Mouse (Mus musculus) skeletal muscle tissue, adult 2 months (tissue): ENCODE results near the gene Strap.
A peak's percentile ranks its signal among the peaks of the same experiment; 100 is the strongest.

Experiments used
- DNase-seq: peaks from one replicate; pipeline ENCODE4 v3.0.0-alpha.2; 2012; ENCODE audit warnings: low read depth, low spot score

The Strap gene

DNA sequence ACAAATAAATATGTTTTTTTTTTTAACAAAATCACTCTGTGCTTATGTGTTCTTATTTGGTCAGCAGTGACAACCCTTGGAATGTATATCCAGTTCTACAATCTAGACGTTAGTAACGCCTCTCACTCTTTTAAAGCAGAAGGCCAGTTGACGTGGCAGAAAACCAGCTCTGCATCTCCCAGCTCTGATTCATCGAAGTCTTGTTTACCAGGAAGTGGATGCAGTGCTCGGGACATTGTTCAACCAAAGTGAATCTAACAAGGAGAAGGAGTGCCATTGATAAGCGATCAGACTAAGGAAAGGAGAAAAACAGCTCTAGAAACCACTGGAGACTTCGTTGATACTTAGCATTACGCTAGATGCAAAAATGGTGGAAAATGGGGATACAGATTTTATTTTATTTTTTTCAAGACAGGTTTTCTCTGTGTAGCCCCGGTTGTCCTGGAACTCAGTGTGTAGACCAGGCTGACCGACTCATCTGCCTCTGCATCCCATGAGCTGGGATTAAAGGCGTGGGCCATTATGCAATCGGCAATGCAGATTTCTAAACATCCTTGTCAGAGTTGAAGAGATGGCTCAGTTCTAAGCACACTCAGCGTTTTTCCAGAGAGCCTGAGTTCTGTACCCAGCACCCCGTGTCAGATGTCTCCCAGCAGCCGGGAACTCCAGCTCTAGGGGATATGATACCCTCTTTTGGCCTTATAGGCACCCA lies 12.5 kb upstream of the Strap start:
- no peak for DNase-seq

DNA sequence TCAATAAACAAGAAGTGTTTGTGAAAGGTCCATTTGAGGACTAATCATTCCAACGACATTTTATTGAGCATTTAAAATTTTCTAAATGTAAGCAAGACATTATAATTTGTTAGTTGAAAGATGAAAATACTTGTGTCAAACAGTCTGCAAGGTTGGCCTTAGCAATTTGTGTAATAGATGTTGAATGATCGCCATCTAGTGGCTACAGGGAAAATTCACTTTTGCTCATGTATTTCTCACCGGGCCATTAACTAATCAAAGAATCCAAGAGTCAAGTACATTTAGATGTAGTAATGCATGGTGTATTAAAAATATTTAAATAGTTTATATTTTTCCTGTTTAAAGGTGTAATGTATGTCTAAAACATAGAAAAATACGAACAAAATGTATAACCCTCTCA lies 11.0 kb upstream of the Strap start:
- DNase-seq: peak; percentile 56

DNA sequence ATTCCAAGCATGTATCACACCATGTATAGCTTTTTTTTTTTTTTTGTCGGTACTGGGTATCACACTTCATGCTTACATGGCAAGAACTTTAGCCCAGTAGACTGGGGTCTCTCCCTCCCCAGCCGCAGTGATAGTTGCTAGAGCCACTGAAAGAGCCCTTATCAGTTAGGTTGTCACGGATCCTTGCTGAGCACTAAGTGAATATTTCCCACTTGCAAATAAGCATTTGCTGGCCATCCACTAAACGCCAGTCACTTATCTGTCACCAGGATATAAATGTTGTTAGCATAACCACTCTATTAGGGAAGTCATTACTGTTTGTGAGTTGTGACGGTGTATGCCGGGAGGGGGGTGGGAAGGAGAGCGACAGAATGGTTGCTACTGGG lies 425 bp upstream of the Strap start:
- no peak for DNase-seq

DNA sequence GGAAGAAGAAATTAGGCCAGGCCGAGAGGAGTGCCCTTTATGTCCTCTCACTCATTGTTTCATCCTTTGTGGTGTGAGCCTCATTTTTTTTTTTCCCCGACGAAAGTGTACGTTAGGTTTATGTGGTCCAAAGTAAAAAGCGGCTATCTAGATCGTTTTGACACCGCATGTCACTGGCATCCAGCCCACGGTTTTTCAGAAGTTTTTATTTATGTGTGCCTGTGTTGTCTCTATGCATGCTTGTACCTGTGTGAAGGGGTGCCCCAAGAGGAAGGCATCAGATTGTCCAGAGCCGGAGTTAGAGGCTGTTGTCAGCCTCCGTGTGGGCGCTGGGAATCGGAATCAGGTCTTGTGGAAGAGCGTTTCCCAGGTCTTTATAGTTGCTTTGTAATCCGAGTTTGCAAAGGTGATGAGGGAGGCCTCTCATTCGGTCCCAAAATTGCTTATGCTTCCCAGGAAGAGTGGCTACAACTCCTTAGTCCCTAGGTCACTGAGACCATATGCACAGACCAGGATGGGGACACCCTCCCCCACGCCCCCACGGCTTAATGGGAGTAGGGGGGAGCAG lies 877 bp downstream of the Strap start:
- no peak for DNase-seq

DNA sequence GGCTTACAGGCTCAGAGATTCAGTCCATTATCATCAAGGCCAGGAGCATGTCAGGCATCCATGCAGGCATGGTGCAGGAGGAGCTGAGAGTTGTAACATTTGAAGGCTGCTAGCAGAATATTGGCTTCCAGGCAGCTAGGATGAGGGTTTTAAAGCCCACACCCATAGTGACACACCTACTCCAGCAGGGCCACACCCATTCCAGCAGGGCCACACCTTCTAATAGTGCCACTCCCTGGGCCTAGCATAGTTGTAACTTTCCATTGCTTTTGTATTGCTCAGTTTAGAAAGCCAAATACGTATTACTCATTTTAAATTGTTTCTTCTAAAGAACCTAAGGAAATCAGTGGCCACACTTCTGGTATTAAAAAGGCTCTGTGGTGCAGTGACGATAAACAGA lies 6.1 kb downstream of the Strap start:
- DNase-seq: no peak

DNA sequence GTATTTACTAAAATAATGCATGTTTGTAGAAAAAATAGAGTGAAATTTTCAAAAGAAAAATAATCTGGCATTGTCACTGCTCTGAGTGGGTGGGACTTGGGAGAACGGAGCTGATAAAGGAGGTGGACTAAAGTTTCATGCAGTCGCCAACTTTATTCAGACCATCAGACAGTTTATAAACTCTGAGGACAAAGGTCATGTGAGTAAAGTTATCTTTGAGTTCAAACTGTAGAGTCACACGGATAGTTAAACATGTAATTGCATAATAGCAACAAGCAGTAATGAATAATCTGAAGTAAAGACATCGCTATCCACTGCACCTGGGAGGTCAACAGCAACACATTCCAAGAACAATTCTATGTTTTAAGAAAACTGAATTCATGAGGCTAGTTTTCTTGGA lies 9.8 kb downstream of the Strap start:
- no peak for DNase-seq

DNA sequence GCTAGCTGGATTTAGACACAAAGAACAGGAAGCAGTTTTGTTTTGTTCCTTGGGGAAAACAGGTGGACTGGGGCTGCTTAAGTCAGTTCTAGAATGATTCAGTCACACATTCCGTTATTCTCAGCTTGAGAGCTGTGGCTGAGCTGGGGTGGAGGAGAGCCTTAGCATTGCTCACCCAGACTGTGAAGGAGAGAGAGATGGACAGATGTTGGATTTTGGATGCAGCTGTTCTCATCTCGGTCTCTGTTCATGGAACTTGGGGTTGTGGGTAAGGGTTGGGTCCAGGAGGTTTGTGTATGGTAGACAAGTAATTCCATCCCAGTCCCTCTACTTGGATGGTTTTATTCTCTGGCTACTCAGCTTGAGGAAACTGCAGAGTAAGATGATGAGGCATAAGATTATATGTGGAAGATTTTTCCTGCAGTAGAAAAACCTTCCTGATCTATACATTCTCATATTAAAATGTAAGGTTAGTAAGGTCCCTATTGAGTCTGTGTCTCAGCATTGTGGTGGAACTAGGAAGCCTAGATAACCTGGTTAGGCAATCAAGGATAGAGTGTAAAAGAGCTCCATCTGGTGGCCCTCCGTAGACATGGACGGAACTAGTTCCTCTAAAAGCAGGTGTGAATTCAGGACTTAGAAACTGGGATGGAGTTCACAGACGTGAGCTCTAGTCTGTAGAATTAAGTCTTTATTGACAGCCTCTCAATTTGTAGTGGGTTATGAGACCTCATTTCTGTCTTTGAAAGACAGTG lies 12.5 kb downstream of the Strap start:
- DNase-seq: no peak

DNA sequence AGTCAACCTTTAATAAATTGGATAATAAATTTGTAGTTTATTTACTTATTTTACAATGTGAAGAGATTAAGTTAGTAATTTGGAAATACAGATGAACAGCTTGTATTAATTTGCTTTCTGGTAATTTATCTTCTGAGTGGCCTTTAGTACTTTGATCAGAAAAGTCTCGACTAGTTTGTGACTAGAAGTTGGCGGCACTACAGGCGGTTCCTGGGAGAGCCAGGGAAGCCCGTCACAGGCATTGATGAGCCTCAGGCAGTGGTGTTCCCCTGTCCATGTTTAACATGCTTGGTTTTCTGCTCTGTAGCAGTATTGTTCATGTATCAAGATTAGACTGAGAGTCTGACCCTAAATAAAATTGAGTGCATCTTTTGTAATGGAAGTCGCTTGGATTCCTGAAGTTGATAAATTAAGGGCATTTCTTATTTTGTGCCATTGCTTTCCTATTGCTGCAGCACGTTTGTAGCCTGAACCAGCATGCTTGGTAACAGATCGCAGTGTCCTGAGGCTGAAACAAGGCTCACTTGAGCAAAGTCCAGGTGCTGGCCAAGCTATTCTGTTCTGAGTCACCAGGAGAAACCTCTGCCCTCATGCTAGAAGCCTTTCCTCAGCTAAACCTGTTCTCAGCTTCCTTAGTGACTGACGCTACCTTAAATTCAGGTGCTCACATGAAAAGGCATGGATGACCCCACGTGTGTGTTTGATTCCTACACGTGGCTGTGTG lies 16.8 kb downstream of the Strap start:
- no peak for DNase-seq

DNA sequence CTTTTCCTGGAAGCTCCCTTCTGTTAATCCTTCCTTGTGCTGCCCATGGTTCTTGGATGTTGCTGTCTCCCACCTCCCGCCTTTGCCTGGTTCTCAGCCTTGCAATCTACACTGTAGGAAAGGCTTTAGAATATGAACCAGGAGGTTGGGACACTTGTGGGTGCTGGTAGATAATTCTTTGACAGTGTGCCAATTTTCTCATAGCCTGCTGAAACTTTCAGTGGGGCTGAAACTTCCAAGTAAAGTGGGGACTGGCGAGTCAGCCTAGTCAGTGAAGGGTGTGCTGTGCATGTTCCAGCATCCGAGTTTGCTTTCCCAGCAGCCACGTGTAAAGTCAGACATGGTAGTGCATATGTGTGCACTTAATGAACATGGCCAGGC lies 17.4 kb downstream of the Strap start:
- no peak for DNase-seq

DNA sequence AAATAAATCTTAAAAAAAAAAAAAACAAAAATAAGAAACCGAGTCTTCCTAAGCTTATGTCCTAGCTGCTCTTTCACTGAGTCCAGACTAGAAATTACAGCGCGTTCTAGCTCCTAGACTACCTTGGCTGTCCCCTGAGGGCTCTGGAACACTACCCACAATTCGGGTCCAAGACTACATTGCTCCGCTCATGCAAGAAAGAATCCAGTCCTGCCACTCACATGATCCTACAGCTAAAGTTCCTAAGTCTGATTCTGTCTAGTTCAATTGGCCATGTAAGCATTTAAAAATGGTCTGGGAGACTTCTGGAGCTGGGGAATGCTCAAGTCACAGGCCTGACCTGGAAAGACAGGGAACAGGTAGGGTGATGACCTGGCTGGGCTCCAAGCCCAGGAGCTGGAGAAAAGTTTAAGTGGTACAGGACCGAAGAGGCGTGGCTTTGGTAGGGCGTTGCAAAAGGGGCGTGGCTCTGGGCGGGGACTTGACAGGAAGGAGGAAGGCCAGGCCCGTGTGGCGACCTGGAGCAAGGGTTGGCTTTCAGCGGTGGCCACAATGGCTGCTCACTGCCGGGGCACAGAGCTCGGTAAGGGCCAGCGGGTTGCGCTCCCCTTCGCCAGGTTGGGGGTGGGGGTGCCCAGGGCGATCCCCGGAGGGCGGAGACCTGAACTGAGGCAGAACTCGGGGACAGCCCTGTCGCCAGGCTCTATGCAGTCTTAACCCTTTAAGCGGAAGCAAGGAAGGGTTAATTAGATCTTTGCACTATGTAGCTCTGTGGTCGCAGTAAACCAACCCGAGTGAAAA lies 19.4 kb downstream of the Strap start, which contains the start of gene Dera:
TSS of gene Dera (plus strand) at position 491 of the 801 bp plus-strand sequence.
- DNase-seq: peak; percentile 63

DNA sequence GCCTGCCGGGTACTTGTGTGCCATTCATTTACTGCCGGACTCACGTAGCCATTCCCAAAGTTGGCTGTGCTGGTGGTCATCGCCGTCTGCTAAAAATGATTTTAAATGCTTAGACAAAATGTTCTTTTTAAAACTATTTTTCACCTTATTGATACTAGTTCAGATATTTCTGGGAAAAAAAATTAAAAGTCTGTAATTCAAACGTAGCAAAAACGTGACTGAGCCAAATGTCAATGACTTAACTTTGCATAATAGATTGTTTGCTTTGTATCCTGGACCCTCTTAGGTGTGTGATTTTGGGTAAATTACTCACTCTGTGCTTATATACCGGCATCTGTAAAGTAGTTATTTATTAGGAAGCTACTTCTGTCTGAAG lies 20.0 kb downstream of the Strap start:
- no peak for DNase-seq

DNA sequence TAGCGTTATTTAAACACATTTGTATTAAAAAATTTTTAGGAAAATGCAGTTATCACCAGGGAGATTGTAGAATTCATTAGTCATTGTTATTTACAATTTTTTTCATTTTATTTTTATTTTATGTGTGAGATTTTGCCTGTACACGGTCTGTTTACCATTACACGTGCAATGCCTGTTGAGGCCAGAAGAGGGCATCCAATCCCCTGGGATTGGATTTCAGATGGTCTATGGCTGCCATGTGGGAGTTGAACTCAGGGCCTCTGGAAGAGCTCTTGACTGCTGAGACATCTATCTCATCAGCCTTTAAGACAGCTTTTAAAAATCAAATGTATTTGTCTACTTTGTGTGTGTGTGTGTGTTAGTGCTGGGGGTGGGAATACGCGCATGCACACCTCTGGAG lies 21.4 kb downstream of the Strap start:
- no peak for DNase-seq

DNA sequence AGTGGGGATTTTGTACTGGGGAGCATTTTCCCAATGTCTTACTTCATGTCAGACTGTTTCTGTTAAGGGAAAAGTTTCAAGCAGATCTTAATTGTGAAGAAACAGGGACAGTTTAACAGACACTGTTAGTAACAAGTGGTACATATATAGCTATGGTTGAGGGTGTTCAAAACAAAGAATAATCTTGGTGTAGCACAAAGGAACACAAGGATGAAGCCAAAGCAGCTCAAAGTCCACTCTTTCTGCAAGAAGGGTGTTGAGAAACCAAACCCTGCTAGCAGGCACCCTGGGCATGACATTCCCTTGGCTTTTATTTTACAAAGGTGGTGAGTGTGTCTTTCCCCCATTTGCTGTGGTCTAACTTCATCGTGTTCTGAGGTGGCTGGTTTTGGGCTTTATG lies 23.0 kb downstream of the Strap start:
- no peak for DNase-seq

DNA sequence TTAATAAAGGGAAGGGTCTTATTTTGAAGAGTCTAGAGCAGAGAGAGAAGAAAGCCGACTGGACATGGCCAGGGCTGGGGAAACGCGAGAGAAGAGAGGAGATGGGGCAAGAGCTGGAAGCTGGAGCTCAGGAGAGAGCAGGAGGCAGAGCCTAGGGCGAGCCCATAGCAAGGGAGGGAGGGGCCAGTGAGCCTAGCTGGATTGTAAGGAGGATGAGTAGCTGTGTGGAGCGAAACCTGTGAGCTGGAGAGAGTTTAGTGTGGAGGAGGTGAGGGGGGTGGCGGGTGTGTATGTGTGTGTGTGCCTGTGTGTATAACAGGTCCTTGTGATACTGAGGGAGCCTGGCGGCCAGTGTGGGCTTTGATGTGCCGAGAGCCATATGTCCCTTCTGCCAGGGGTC lies 24.8 kb downstream of the Strap start:
- DNase-seq: no peak

DNA sequence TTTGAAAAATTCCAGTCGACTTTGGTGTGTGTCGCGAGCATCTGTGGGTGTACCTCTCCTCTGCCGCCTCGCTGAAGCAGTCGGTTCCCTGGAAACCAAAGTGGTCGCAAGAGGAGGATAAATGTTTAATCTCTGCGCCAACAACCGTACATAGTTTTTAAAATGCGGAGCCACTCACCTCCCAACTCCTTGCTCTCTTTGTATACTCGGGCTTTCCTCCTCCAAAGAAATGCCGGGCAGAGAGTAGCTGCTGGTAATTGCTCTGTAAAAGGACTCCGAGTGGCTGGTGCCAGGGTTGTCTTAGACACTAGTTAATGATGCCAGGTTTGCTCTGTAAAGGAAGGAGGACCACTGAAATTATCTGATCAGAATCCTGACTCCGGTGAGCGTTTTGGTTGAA lies 26.1 kb downstream of the Strap start:
- no peak for DNase-seq

DNA sequence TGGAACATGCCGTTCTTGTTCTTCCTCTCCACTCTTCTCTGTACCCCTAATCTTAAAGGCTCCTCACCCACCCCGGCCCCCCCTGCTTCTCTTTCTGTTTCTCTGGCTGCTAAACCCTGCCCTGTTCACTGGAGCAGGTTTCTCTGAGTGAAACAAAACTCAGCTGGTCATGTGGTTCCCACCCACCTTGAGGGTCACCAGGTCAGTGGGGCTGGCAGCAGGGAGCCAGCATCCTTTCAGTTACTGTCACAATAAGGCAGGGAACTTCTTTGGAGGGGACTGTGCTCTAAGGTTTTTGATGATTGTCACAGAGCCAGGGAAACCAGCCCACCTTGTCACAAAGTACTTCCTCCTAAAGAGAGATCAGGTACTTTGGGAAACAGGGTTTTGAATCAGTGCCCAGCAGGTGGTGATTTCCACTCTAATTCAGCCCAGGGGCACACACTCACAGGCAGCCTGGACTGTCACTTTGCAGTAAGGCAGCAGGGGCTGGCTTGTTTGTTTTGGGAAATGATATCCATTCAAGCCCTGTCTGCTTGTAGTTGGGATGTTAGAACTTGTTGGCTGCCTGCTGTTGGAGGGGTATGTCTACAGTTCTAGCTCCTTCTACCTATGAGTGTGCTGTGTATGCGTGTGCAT lies 29.8 kb downstream of the Strap start:
- DNase-seq: no peak

DNA sequence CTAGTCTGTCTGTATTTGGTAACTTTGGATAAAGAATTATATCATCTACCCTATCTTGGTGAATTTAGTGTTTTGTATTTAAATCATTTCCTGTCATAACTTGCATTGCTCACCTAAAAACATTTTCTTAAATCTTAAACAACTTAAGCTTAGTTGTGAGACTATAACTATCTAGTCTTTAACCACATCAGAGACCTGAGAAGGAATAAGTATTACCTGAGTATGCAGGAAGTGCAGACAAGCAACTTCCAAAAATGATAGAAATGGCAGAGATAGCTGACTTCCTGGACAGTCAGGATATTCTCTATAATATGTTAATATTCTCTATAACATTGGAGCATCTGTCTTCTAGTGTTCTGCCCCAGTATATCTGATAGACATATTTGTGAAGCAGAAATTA lies 31.3 kb downstream of the Strap start:
- DNase-seq: no peak

DNA sequence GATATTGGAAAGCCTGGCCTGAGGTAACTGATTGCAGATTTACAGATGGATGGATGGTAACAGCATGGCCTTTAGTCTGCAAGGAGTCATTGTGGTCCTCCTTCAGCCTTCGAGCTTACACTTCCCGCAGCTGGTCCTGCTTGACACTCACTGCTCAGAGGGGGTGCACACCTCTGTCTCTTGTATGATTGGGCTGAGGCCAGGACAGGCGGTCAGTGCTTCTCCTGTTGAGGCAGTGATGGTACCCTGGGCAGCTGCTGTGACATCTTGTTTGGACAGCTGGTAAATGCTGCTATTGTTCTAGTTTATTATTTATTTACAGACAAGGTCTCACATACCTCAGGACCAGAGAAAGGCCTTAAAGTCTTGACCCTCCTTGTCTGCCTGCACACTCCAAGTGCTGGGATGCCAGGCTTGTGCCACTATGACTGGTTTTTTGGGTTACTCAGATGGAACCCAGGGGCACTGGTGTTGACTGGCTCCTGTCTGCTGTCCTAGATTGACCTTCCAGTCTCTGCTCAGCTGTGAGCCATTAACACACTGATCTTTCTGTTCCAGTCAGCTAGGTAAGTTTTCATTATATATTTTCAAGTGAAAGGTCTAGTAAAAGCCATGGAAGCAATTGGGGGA lies 36.9 kb downstream of the Strap start:
- no peak for DNase-seq

DNA sequence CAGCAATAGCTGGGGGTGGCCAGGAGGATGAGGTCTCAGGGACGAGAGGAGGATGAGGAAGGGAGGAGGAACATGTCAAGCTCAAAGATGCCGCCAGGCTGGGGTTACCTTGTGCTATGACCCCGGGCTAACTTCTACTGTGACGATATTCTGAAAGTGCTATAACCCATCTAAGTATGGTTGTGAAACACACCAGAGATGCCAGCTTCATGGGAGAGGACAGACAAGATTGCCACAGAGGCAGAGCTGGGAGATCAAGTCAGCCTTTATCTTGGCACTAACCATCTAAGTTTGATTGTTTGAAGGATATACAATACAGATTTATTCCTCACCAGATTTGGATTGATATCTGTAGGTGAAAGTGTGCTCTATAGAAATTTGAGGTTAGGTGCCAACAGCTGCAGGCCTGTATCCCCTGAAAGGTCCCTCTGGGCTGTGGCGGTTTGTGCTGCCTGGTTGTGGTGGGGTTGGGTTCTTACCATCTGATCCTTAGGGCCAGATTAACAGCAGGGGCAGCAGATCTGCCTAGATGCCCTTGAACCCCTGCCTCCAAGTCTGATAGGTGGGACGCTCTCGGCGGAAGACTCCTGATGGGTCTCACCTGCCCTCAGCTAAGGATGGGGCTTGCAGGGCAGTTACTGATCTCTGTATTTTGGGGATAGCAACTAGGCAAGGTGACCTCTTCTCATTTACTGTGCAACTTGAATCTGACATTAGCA lies 38.2 kb downstream of the Strap start:
- no peak for DNase-seq

DNA sequence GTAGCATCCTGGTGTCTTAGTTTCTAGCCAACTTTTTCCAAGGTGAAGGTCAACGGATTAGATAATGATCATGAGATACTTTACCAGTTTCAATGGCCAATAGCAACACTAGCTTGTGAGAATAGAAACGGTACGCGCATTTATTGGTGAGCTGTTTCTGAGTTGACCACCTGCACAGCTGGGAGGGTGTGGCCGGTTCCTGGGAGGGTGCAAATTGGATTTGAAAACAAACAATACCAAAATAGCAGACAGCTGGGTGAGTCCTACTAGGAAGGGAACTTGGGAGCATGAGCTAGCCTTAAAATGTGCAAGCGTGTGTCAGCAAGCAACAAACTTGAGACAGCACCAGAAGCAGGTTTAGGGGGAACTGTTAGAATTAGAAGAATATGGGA lies 38.8 kb downstream of the Strap start:
- DNase-seq: no peak
